Mouse (Mus musculus): ENCODE data around the gene Tmem213.

Tmem213 gene

DNA sequence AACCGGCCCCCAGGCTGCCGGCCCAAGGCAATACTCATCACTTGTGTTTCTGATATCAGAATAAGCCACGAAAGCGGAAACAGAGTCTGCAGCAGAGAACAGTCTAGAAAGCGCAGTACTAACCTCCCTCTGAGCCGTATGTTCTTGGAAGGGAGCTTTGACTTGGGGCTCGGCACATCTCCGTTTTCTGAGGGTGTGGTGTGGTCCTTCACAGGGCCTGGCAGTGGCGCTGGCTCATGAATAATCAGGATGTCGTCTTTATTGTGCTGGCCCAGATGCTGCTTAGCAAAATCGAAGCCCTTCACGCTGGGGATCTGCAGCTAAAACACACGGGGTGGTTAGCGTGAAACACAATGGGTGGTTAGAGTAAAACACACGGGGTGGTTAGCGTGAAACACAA lies 48.9 kb downstream of the Tmem213 start:
- no peak for DNase-seq

GRCm38 (mm10) chr6:38159576-38159975 lies 50.5 kb downstream of the Tmem213 start:
- DNase-seq, result no peak

DNA sequence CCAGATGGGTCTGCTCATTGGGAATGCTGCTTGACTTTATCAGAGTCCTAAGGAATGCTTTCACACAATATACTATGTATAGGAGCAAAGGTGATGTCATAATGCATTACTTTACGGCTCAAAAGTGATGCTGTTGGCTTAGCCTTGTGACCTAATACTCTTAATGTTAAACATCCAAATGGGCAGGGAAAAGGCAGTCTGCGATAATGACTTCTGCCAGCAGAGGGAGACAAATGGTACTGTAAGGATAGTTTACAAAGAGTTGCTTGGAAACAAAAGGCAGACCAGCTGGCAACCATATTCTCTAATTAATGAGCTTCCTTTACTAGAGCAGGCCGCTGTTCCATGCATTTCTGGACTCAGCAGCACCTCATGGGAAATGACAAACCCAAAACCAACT lies 51.0 kb downstream of the Tmem213 start:
- DNase-seq, result peak; percentile 96

DNA sequence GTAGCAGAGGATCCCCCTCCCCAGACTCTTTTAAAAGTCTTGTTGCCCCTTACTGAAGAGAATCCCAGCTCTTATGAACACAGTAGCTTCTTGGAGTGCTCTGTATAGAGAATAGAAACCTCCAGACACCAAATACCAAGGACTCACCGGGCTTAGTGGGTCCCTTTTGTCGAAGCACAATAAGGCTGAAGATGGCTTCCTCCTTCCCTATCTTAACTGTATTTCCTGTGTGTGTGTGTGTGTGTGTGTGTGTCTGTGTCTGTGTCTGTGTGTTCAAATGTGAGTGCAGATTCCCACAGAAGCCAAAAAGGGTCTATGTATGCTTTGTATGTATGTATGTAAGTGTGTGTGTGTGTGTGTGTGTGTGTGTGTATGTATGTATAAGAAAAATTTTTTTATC lies 51.5 kb downstream of the Tmem213 start:
- no peak for DNase-seq

DNA sequence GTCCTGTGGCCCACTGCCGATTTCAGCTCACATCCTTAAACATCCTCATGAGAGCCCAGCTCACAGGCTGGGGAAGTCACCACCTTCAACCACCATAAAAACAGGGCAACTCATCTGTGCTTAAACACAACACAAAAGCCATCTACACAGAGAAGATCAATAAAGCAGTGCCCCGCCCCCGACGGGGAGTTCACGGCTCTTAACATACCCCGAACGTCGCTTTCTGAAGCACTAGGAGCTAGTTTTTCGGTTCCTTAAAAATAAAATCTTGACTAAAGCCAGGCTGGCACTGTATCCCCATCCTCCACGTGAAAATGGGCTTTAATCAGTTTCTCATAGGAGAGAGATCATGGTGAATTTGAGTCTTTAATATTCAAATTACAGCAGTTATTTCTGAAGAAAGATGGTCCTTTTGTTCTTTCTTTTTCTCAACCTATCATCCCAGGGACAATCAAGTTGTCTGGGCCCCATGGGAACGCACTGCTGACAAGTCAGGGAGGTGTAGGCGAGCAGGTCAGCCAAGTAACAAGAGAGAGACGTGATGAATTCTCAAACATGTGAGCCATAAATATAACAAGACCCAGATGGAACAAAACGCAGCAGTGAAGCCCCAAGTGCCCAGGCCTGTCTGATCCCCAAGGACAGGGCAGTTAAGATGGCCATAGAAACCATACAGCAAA lies 53.9 kb downstream of the Tmem213 start:
- DNase-seq, result no peak

DNA sequence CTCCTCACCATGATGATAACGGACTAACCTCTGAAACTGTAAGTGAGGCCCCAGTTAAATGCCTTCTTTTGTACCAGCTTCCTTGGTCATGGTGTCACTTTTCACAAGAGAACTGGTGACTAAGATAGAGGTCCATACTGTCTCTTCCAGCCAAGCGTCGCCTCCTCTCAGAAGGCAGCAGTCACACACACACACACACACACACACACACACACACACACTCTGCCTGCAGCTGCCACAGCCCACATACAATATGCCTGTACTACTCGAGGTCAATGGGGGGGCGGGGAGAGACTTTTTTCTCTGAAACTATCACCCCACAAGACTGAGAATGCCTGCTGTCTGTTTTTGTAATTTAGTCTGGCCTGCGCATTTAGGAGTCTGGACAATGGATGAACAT lies 55.6 kb downstream of the Tmem213 start:
- no peak for DNase-seq

DNA sequence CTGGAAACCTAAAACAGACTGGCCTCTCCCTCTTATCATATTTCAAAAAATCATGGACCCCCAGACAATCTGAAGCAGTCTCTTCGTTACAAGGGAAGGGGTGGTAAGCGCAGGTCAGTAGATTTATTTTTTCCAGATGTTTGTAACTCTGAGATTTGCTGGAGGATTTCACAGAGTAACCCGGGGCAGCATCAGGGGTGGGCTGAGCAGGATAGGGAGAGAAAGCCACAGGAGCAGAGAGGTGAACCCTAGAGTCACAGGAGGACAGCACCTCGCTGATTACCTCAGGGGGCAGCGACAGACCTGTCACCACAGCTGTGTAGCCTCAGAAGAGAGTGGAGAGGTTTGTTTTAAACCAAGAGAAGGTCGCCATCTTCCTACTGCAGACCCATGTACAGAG lies 56.3 kb downstream of the Tmem213 start:
- DNase-seq, result no peak
